Mouse (Mus musculus) layer of hippocampus, adult 11-12 months (tissue): ENCODE measurements around the gene Rufy1.
A peak's percentile ranks its signal among the peaks of the same experiment; 100 is the strongest.

Experiments
- DNase-seq: peaks from one replicate; pipeline ENCODE4 v3.0.0; 2022; ENCODE audit warnings: low spot score

The Rufy1 gene

DNA sequence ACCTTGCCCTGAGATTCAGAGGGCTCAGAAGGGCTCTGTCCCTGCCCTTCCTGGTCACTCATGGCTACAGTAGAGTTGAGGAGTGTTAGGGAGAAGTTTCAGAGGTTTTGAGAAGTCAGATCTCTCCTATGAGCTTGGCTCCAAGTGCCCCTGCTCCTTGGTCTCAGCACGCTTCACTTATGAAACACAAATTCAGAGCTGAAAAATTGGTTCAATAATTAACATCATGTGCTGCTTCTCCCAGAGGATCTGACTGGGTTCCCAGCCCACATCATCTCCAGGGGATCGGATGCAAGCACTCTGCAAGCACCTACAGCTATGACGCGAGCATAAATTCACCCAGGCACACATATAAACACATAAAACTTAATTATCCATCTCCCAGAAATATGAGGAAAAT lies 4.9 kb downstream of the Rufy1 start:
- DNase-seq, result no peak

DNA sequence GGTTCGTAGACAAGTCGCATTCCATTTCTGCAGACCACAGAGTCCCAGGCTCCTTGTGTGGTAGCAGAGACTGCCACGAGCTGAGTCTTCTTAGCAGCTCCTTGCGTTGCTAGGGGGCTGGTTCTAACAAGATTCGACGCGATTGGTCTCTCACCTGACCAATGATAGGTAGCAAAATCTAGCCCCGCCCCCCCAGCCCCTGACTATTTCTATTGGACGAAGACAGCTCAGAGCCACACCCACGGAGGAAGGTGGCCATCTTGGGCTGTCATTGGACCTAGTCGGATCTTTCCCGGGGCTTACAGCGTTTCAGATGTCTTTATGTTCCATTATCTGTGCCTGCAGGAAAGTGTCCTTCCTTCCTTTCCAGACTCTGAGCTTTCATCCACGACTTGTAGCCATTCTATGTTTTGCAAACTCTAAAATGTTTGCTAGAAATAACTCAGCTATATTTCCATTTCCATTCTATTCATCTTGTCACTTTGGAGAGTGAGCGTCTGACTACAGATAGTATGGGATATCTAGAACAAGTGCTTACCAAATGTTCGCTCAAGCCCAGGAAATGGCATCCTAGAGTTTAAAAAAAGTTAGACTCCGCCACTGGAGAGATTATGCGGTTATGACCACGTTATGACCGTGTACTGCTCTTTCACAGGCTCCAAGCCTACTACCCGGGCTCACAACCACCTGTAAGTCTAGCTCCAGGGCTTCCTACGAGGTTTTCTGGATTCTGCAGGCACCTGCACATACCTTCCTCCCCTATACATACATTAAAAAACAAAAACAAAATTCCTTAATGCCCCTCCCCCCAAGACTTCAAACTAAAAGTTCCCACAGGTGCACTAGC lies 8.8 kb downstream of the Rufy1 start:
- DNase-seq, result peak; percentile 63

DNA sequence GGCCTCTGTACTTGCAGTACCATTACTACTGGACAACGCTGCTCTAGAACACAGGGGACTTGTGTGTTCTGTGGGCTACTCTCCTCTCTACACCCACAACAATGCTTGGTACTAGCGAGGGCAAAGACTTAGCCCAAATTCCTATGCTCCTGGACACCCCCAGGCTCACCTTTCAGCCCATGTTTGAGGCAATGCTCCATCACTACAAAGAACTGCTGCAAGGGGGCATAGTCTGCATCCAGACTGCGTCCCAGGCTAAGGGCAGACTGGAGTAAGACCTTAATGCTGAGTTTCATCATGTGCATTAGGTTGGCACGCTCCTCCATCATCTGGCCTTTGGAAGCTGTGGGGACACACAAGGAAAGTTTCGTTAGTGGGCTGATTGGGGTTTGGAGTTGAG lies 9.5 kb downstream of the Rufy1 start:
- no peak for DNase-seq

DNA sequence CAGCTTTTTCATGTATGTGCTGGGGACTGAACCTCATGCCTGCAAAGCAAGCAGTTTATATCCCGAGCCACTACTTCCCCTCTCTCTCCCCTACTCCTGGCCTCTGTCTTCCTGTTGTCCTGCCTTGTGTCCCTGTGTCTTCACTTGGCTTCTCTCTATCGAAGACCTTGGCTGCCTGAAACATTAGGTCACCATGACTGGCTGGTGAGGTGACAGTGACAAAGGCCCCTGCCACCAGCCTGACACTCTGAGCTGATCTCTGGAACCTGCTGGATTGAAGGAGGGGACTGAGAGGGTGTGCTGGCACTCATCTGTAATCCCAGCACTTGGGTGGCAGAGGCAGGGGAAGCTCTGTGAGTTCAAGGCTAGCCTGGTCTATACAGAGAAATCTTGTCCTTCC lies 13.1 kb downstream of the Rufy1 start:
- DNase-seq, result no peak

DNA sequence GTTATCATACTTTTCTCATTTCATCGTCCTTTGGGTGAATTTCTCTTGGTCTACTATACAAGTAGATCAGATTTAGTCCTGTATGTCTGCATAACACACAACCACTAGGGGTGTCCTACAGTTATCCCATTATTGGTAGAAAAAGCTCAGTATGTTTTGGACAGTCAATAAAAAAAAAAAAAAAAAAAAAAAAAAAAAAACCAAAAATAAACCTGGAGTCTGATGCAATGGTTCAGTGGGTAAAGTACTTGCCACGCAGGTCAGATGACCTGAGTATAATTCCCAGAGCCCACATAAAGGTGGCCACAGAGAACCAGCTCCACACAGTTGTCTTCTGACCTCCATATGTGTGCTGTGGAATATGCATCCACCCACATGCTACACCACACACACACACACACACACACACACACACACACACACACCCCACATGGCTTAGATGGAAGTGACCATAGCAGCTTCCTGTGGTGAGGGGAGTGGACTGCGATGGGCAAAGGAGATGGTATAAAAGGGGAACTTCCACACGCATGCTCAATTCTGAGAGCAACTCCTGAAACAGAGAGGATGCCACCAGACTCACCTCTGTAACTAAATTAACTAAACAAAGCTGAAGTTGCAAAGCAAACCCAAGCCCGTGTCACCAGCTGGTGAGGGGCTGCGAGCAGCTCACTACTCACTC lies 15.2 kb downstream of the Rufy1 start:
- DNase-seq, result no peak

DNA sequence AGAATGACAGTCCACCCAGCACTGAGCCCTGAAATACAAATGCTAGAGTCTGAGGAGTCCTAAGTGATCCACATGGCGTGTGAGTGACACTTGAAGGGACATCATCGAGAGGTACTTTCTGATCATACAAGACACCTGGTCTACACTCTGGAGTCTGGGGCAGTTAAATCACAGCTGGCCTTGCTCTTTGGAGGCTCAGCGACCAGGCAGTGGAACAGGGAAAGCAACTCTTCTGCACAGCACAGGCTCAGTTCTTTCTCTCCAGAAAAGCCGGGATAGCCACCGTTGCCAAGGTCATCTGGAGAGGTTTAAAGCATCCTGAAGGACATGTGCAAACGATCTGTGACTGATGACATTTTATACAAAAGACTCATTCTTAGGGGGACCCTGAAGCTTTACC lies 23.7 kb downstream of the Rufy1 start:
- no peak for DNase-seq

DNA sequence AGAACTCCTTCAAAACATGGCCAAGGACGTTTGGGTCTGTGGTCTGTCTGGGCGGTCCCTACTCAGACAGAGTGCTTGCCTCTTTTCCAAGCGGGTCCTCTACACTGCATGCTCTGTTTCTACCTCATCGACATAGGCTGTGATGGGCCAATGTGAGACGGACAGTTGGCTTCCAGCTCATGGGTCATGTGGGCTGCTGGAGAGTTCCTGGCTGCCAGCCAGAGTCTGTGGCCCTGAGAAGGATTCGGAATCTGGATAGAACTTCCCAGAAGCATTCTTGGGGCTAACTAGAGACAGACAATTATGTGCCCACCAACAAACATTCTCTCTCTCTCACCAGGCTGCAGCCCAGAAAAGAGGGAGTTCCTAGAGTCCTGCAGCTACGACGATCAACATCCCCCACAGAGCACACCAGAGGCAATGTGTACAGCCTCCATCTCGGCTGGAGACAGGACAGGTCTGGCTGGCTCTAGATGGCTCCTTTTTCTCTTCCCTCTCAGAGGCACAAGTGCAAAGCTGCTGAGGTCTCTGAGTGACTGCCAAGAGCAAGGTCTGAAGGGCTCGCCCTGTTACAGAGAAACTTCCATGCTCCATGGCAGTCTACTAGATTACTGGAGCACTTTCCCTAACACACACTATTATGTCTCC lies 27.4 kb downstream of the Rufy1 start:
- peak; percentile 35 for DNase-seq

DNA sequence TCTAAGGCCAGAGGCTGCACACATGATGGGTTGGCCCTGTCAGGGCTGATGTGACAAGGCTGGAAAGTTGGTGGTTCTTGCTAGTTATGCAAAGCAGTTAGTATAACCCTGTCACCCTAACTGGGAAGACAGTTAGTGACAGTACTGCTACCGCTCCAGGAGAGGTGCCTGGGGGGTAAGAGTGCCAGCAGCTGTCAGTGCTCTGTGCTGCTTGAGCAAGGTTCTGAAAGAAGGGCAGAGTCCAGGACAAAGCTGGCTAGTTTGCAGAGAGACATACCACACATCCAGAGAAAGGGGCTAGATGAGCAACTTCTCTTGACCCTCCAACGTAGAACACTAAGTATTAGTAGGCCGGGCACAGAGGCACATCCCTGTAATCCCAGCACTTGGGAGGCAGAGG lies 28.4 kb downstream of the Rufy1 start:
- no peak for DNase-seq

DNA sequence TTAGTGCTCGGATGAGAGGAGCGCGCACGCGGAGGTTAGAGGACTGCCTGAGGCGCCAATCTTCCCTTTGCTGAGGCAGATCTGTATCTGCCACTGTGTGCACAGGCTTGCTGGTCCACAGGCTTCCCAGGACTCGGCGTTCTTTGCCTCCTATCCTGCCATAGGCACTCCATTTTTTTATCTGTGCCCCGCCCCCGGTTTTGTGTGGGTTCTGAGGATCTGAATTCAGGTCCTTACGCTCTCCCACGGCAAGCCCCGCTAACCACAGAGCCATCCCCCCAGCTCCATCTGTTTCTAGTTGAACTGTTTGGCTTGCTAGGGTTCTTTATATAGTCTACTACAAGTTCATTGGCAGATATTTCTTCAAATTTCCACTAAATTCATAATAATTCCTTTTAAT lies 32.1 kb downstream of the Rufy1 start:
- DNase-seq, result no peak

DNA sequence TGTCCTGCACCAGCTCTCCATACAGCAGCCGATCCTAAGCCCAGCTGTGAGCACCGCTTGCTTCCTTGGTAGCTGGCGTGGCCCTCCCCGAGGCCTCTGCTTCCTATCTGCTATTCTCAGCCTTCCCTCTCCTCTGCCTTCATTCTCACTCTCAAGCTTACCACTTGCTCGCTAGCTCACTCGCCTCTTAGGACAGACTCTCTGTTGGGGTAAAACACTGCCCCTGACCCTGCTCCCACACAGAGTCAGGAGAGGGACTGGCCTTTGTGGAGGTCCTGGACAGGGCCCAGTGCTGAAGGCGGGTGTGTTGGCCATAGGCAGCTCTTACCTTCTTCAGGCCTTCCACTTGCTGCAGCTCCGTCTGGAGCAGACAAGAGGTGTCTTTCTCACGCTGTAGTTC lies 33.6 kb downstream of the Rufy1 start:
- DNase-seq, result no peak

DNA sequence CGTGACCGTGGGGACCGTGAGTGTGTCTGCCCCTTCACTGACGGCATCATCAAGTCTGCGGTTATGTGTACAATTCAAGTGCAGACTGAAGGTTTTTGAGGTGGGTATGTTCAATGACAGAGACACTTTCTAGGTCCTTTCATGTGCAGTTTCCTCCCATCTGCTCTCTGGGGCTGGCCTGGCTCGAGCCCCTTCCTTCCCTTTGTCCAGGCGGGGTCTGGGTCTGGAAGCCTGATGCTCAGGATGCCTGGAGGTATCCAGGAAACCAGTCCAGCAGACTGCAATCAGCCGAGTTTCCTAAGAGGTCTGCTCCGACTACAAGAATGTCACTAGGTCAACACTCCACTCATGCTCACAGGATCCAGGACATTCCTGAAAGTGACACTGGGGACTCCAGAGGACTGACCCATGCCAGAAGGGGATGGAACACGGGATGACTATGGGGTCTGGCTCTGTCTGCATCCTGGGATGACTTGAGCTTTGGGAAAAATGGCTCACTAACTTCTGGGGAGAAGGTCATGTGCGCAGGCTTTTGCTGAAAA lies 34.1 kb downstream of the Rufy1 start:
- DNase-seq, result no peak

DNA sequence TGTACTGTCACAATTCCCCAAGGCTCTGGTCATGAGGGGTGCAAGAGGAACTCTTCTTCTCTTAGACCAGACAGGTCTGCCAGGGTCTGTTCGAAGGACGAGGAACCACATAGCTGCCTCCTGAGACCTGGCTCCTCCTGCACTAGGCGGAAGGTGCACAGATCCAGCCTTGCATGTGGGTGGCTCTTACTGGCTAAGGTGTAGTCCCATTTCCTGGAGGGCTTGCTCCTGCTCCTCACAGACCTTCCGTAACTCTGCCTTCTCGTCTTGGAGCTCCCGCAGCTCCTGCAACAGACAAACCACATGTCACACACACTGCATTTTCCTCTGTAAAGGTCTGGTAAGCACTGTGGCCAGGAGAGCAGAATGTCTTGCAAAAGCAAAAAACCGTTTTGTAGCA lies 36.2 kb downstream of the Rufy1 start:
- no peak for DNase-seq

DNA sequence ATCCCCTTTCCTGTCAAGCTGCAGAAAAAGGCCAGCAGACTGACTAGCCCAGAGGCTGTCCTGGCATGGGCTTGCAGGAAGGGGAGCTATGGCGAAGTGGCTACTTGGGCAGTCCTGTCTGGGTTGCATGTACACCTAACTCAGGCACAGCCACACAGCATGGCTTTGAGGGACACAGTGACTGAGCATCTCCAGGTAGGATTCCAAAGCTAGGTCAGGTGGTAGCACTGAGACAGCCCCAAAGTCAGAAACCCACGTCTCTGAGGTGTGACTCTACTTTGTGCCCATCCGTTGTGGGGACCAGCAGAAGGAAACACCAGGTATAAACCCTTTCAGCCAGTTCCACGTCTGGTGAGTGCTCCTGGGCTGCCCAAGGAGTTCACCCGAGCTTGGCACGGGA lies 37.6 kb downstream of the Rufy1 start:
- no peak for DNase-seq

DNA sequence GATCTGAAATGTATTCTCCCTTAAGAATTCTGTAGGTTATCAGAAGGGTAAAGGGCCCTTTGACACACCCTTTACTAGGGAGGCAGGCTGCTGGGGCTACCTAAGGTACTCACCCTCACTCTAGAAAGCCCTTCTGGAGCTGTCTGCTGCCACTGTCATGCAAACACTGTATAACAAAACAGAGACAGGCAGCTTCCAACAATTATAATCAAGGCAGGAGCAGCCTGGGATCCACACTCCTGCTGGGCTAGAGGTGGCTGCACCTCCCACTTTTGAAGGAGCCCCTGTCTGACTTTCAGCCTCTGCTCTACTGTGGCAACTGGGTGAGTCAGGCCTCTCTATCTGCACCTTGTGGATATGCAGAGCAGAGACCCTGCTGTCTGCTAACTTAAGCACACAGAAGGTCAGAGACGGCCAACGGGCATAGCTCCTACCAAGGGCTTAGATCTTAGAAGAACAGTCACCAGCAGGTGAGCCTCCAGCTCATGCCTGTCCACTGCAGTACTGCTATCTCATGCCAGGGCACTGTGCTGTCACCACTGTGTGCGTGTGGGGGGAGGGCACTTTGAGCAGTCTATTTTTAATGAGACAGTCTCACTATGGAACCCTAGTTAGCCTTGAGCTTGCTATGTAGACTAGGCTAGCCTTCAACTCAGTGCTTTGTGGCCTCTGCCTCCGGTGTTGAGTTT lies 39.5 kb downstream of the Rufy1 start:
- DNase-seq, result no peak

DNA sequence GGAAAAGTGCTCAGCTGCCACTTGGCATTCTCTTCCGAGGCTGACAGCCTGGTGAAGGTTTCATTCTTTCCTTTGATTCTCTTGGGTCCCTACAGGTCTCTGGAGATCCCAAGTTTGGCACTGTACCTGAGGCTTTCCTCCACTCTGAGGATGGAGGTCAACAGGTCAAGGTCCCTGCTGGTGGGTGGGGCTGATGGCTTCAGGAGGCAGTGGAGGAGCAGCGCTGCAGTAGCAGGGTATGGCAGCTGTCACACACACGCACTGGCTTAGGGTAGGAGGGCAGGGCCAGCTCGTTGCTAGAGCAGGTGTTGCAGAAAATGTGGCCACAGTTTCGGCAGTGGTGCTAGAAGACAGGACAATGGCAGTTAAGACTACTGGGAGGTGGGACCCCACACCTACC lies 41.3 kb downstream of the Rufy1 start:
- no peak for DNase-seq

DNA sequence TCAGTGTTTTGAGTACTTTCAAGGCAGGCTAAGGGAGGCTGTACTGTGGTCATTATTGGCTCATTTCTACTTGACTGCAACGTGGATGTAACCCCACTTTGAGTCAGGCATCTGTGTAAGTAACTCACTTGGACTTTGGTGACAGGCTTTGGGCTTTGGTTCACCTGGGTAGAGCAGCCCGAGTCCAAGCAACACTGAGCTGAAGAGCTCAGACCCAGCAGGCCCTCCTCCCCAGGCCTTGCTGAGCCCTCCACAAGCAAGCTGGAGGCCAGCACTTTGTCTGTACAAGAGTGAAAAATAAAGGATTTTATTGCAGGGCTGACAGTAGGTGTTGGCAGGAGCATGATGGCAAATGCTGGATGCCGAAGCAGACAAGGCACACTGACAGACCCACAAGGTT lies 41.9 kb downstream of the Rufy1 start:
- no peak for DNase-seq

DNA sequence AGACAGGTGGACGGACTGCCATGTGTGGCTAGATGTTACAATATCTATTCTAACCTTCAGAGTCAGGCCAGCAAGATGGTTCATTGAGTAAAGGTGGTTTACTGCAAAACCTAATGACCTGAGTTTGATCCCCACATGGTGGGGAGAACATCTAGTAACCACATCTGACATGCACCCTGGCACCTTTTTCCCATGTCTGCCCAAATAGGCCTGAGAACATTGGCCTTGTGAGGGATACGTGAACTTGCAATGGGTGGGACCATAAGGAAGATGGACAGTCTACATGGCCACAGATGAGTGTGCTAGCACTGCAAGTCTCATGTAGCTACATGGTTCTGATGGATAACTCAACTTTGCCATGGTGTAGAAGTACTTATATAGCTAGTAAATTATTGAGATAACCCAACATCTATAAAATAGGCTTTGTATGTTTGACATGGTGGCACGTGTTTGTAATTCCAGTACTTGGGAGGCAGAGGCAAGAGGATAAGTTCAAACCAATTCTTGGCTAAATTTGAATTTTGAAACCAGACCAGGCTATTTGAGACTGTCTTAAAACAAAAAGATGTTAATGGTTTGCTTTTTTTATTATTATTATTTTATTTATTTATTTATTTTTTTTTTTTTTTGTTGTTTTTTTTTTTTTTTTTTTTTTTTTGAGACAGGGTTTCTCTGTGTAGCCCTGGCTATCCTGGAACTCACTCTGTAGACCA lies 42.6 kb downstream of the Rufy1 start:
- DNase-seq, result no peak

DNA sequence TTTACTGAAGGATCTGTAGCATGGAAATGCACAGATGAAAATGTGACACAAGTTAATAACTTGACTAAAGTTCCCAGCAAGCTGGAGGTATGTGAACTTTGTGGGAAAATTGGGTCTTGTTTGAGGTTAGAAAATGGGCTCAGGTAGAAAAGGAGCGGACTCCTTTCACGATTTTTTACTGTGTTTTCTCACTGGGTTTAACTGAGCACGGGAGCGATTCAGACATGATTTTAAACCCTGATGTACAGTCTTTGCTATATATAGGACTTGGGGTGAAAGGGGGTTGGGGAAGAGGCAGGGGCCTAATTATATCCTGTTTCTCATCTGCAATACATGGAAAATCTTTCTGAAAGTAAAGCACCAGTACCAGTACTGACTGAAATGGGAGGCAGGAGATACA lies 43.2 kb downstream of the Rufy1 start:
- no peak for DNase-seq

DNA sequence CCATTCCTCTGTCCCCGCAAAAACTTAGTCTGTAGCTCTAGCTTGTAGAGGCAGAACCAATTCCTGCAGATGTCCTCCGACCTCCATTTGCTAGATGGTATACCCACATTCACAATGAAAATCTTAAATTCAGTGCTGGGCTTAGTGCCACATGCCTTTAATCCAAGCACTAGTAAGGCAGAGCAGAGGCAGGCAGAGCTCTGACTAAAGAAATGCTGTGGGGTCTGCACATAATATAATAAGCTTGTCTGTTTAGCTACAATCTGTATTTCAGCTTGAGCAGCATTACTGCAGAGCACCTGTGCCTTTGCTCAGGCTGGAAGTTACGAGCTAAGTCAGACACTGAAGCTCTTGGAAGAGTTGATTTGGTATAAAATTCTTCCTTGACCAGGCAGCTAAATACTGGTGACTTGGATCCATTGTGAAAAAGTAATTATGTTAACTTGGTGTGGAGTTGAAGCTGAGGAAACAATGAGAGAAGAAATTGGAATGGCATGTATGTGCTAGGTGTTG lies 43.7 kb downstream of the Rufy1 start:
- DNase-seq, result no peak

DNA sequence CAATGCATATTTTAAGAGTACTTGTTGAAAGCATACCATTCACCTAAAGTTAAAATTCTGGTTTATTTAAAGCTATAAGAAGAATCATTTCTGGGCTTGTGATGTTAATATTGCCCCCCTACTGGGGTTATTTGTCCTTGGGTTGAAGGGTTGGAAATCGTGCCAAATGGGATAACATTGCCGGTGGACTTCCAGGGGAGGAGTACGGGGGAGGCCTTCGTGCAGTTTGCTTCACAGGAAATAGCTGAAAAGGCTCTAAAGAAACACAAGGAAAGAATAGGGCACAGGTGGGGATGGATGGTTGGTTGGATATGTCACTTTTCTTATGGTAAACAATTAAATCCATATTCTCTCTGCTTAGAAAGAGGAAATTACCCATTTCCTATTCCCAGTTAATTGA lies 49.6 kb downstream of the Rufy1 start:
- DNase-seq, result no peak

DNA sequence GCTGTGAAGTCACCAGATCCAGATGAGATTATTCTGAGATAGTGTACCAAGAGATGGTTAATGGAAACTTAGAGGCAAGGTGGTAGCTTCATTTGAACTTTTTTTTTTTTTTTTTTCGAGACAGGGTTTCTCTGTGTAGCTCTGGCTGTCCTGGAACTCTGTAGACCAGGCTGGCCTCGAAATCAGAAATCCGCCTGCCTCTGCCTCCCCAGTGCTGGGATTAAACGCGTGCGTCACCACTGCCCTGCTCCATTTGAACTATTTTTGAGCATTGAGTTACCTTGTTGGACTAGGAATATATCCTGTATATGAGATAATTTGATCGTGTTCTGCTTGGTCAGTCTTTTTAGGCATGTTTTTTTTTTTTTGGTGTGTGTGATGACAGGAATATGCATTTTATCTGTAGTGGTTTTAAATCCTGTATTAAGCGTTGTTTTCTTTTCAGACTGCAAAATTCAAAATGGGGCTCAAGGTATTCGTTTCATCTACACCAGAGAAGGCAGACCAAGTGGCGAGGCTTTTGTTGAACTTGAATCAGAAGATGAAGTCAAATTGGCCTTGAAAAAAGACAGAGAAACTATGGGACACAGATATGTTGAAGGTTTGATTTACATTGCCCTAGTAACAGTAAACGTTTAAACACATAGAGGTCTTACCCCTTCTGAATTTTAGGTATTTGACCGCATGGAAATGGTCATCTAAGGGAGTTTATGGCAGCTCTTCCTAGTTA lies 51.7 kb downstream of the Rufy1 start:
- no peak for DNase-seq
